Mouse (Mus musculus): Measurements from ENCODE around the gene Alg1.
A peak's percentile ranks its signal among the peaks of the same experiment; 100 is the strongest.
"Not testable (repeated sequence)": the region's sequence is repeated elsewhere in the genome, so short reads cannot be mapped to it uniquely, and the experiment has no call there.

The Alg1 gene

GRCm38 (mm10) chr16:5233418-5234313 lies at the start of gene Alg1:
Alg1 (plus strand) TSS chr16:5233621.
- peak; percentile 98 for DNase-seq (ENCODE audit: low read depth, low spot score)

GRCm38 (mm10) chr16:5184101-5184500 lies 49.3 kb upstream of the Alg1 start:
- DNase-seq (ENCODE audit: low read depth, low spot score) = no peak

GRCm38 (mm10) chr16:5184956-5185355 lies 48.5 kb upstream of the Alg1 start:
- DNase-seq (ENCODE audit: low read depth, low spot score) = peak; percentile 59

- DNase-seq (ENCODE audit: low read depth, low spot score) = no peak
Observed at GRCm38 (mm10) chr16:5185691-5186090, 47.7 kb upstream of the Alg1 start.

- peak; percentile 91 for DNase-seq (ENCODE audit: low read depth, low spot score)
Observed at GRCm38 (mm10) chr16:5186234-5186633, 47.2 kb upstream of the Alg1 start.

GRCm38 (mm10) chr16:5195080-5195479 lies 38.3 kb upstream of the Alg1 start:
- peak; percentile 72 for DNase-seq (ENCODE audit: low read depth, low spot score)

- peak; percentile 78 for DNase-seq (ENCODE audit: low read depth, low spot score)
Observed at GRCm38 (mm10) chr16:5202681-5203080, 30.7 kb upstream of the Alg1 start.

- DNase-seq (ENCODE audit: low read depth, low spot score) = peak; percentile 45
Observed at GRCm38 (mm10) chr16:5203200-5203599, 30.2 kb upstream of the Alg1 start.

- peak; percentile 90 for DNase-seq (ENCODE audit: low read depth, low spot score)
Observed at GRCm38 (mm10) chr16:5203668-5204433, 29.6 kb upstream of the Alg1 start, which contains the start of gene Nagpa. Nagpa (minus strand) TSS chr16:5204012.

- DNase-seq (ENCODE audit: low read depth, low spot score) = no peak
Observed at GRCm38 (mm10) chr16:5205431-5205970, 27.9 kb upstream of the Alg1 start.

GRCm38 (mm10) chr16:5206051-5206450 lies 27.4 kb upstream of the Alg1 start:
- DNase-seq (ENCODE audit: low read depth, low spot score) = peak; percentile 64

GRCm38 (mm10) chr16:5210365-5210764 lies 23.1 kb upstream of the Alg1 start:
- DNase-seq (ENCODE audit: low read depth, low spot score) = no peak

- DNase-seq (ENCODE audit: low read depth, low spot score) = peak; percentile 73
Observed at GRCm38 (mm10) chr16:5212150-5212549, 21.3 kb upstream of the Alg1 start.

- peak; percentile 83 for DNase-seq (ENCODE audit: low read depth, low spot score)
Observed at GRCm38 (mm10) chr16:5214126-5214525, 19.3 kb upstream of the Alg1 start.

GRCm38 (mm10) chr16:5216686-5217085 lies 16.7 kb upstream of the Alg1 start:
- DNase-seq (ENCODE audit: low read depth, low spot score) = no peak

GRCm38 (mm10) chr16:5217341-5218133 lies 15.9 kb upstream of the Alg1 start:
- no peak for DNase-seq (ENCODE audit: low read depth, low spot score)

- no peak for DNase-seq (ENCODE audit: low read depth, low spot score)
Observed at GRCm38 (mm10) chr16:5221403-5221802, 12.0 kb upstream of the Alg1 start.

- no peak for DNase-seq (ENCODE audit: low read depth, low spot score)
Observed at GRCm38 (mm10) chr16:5222140-5222539, 11.3 kb upstream of the Alg1 start, which contains the start of gene AU021092. AU021092 (minus strand) TSS chr16:5222299.

GRCm38 (mm10) chr16:5226534-5226933 lies 6.9 kb upstream of the Alg1 start:
- not testable (repeated sequence) for DNase-seq (ENCODE audit: low read depth, low spot score)

GRCm38 (mm10) chr16:5227501-5227900 lies 5.9 kb upstream of the Alg1 start:
- DNase-seq (ENCODE audit: low read depth, low spot score) = not testable (repeated sequence)

- DNase-seq (ENCODE audit: low read depth, low spot score) = not testable (repeated sequence)
Observed at GRCm38 (mm10) chr16:5228103-5228502, 5.3 kb upstream of the Alg1 start.
